Mouse (Mus musculus) heart, adult 18-20 months (tissue): ENCODE measurements around the gene Cnih4. TPM values are rescaled to one million over a fixed set of nuclear protein-coding genes. Genes with fewer than 3 reads are reported as not detected.

Experiments used
- DNase-seq, 2 experiments: peaks; one replicate each; pipeline ENCODE4 v3.0.0; 2021 to 2022; ENCODE audit warnings: mixed read lengths in 1 of 2
- long read RNA-seq, 2 experiments: library from polyadenylated mRNA; stranded (forward); transcript quantifications; one replicate each; pipeline ENCODE4 v2.0.0; 2021
- total RNA-seq, 2 experiments: library from RNA; stranded (reverse); gene quantifications; 2 replicates each; pipeline ENCODE4 v1.2.3; 2021

Gene Cnih4
- total RNA-seq: 10 to 100 TPM; 44.9 to 49.3 TPM
- long read RNA-seq, experiment 1, transcript Cnih4-204 (5 exons, 3,268 nt): major isoform, 40 of 49 reads
- long read RNA-seq, experiment 1, partial matches to known transcripts: 2 of 49 reads
- long read RNA-seq, experiment 1, other reads (novel, unspliced or antisense): 5 of 49 reads
- long read RNA-seq, experiment 2, transcript Cnih4-204 (5 exons, 3,268 nt): major isoform, 28 of 35 reads
- long read RNA-seq, experiment 2, partial matches to known transcripts: 1 of 35 reads
- long read RNA-seq, experiment 2, other reads (novel, unspliced or antisense): 5 of 35 reads

DNA sequence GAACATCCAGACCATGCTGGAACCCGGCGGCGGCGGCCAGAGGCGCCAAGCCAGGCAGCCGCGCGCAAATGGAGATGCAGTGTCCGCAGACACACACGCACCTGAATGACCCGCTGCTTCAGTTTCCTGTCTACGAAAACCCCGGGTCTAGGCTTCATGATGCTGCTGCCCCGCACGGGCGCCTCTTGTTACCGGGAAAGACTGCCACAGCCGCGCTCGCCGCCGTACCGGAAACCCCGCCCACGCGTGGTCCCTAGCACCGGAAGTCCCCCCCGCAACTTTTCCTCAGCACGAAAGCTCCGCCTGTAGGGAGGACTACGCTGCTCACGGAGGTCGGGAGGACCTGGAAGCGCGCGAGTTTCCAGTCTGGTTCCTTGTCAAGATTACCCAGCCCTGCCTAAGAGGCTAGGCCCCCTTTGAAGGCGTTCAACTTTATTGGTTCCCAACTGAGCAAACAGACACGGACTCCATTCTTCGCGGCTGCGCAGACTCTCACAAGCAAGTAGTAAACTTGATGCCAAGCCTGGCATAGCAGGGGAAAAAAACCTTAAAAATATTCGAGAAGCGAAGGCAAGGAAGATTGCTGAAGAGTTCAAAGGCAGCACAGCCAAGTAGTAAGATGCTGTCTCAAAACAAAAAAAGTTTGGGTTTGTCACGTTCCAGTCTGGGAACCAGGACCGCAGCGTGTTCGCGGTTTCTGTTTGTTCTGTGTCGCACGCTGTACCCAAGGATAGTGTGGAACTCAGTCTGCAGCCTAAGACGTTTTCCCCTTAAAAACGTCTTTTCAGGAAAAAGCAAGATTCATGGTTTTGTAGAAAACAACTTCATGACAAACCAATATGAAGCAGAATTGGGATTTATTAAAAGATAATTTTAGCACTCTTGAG, at the start of gene Cnih4, which contains the start of gene Nvl:
Gene Cnih4 (plus strand): TSS at position 744 of the 887 bp plus-strand sequence.
Gene Nvl (minus strand): TSS at position 255 of the 887 bp plus-strand sequence.
- peak; percentile 96 to 97 for DNase-seq

DNA sequence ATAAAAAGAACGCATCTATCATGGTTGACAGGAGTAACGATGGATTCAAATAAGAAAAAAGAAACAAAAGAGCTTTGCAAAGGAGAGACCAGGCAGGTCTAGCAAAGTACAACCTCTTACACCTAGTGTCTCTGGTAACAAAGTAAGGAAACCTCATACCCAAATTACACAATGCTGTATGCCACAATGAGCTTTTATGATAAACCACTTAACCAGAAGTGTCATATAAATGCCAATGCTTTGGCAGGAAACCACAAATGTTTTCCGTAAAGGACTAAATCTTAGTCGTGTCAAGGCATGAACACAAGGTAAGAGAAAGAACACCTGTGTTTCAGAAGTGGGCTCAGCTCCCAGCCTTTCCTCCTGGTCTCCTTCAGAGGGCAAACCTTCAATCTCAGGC, 27.4 kb upstream of the Cnih4 start:
- DNase-seq: no peak

DNA sequence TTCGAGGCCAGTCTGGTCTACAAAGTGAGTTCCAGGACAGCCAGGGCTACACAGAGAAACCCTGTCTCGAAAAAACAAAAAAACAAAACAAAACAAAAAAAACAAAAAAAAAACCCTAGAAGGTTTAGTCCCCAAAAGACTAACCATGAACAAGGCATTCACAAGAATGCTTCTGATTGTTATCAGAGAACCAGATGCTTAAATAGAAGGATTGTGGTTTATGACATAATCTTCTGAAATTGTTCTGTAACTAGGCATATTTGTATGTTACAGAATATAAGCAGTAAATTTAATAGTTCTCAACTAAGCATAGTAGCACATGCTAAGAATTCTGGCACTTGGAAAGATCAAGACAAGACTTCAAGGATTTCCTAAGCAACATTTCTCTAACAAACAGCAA, 20.3 kb upstream of the Cnih4 start:
- no peak for DNase-seq

DNA sequence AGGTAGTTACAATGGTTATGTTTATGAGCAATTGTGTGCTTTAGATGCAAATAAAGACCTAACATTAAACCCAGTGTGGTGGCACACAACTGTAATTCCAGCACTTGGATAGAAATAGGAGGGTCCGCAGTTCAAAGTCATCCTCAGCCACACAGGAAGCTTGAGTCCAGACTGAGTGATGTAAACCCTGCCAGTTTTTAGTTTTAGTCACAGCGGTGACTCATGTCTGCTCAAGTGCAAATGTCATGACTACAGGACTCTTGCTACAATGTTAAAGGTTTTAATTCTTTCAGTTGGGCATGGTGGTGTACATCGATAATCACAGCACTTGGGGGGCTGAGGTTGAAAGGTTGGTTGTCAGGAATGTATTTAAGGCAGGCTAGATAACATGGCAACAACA, 18.6 kb upstream of the Cnih4 start:
- no peak for DNase-seq

DNA sequence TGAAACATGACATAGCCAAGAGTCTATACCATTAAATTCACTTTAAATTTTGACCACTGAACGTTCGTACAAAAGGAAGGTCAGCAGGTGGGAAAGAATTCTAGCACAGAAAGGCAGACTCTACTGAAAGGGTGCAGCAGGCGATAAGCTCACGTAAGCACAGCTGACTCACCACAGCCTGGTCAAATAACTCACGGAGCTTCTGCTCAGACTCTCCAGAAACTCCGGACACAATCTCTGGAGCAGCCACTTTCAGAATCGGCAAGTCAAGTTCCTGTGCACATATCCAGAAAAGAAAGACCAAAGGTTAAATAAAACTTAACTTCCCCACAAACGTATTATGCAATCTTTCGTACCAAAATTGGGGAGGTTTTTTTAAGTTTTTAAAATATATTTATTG, 17.7 kb upstream of the Cnih4 start:
- no peak for DNase-seq

DNA sequence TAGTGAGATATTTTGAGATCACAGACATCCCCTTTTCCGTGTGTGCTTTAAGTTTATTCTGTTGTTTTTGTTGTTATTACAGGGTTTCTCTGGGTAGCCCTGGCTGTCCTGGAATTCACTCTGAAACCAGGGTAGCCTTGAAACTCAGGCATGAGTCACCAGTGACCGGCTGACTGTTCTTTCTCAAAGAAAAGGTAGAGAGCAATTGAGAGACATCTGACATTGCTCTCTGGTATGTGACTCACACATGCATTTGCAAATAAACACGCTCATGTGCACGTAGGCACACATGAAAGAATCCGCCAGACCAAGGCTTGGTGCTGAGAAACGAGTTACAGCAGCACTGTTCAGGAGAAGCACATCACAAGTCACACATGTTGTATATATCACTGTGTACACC, 12.6 kb upstream of the Cnih4 start:
- DNase-seq: no peak

DNA sequence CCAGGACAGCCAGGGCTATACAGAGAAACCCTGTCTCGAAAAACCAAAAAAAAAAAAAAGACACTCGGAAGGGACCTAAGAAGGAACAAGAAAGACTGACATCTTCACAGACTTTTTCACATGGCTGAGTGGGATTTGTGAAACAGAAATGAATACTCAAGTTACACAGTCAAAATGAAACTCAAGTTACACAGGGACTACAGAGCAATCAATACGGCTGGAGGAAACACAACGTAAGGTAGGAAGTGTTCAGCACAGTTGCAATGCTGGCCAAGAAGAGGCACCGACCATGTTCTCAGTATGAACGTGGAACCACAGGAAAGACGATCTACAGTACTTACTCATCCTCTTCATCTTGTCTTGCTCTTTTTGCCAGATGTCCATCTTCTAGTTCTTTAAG, 5.8 kb upstream of the Cnih4 start:
- no peak for DNase-seq

DNA sequence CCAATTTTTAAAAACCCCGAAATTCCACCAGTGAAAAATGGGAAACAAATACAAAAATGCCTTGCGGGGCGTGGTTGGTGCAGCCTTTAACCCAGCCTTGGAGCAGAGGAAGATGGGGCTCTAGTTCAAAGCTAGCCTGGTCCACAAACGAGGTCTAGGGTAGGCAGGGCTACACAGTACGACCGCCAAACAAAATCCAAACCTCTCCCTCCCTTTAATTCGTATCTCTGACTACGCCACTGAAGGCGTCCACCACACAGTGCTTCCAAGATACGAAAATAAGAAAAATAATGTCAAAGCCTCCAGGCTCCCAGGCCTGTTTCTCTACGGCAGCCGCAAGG, 914 bp upstream of the Cnih4 start:
- DNase-seq: no peak

DNA sequence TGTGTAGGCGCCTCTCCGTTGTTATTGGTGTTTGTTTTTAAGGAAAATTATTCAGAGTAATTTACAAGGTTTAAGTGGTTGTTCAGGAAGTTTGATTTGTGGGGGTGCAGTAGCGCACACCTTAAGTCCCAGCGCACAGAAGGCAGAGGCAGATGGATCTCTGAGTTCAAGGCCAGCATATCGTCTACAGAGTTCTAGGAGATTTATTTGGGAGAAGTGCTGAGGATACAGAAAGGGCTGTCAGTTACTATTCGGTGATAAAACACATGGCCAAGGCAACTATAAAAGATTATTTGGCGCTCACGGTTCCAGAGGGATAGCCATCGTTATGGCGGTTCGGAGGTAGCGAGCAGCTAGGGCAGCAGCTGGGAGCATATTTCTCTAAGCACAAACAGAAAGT, 473 bp downstream of the Cnih4 start:
- peak in 1 of 2 experiments; percentile 31 for DNase-seq

DNA sequence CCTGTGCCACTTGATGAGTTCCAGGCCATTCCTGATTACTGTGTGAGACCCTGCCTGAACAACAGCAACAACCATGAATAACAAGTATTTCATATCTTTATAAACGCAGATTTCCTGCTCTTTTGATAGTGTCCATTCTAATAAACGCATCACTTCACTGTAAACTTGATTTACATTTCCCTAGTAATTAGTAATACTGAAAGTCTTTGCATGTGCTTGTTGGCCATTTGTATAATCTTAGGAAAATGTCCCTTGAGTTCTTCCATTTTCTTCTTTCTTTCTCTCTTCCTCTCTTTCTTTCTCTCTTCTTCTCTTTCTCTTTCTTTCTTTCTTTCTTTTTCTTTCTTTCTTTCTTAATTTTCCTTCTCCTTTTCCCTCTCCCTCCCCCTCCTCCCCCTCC, 1.7 kb downstream of the Cnih4 start:
- DNase-seq: no peak

DNA sequence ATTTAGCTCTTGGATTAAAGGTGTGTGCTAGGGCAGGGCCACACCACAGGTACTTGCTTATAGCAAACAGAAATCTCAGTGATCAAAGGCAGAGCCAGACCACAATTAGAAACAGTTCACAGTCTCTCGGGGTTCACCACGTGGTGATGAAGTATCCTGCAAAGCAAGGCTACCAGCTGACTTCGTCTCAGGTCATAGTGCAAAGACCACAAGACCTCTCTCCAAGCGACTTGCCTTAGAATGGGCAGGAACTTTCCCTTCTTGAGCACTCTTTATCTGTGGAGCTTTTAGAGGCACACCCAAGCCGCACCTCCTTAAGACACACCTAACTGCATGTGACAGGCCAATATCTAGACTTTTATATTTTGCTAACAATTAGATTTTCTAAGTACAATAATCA, 4.0 kb downstream of the Cnih4 start:
- no peak for DNase-seq

DNA sequence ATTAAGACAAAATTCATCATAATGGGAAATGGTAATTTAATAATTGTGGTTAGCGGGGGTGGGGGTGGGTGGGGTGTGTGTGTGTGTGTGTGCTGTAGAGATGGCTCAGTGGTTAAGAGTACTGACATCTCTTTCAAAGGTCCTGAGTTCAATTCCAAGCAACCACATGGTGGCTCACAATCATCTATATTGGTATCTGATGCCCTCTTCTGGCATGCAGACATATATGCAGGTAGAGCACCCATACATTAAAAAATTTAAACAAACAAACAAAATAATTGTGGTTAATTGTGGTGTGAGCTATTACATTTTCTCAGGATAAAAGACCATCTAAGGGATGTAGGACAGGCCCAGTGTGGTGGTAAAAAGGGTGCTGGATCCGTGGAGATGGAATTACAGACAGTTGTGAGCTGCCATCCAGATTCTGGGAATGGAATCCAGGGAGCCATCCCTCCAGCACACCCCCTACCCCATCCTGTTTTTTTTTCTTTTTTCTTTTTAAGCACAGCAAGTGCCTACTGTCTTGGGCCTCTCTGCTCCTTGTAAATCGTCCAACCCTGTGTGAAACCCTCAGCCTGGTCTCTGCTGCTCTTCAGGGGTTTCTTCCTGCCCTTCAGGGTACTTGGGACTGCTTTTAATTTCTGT, 5.0 kb downstream of the Cnih4 start:
- DNase-seq: no peak

DNA sequence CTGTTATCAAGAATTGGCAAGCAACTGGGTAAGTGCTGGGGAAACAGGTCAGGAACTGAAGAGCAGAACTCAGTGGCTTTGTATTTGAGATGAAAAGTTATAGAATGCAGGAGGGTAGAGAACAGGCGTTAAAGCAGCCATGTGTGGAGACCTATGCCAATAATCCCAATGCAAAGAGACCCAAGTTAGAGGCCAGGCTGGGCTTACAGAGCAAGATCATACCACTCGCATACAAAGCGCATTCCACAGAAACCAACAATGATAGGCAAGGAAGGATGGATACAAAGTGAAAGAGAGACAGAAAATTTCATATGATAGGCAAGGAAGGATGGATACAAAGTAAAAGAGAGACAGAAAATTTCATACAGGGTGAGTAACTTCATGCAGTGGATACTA, 5.9 kb downstream of the Cnih4 start:
- DNase-seq: no peak

DNA sequence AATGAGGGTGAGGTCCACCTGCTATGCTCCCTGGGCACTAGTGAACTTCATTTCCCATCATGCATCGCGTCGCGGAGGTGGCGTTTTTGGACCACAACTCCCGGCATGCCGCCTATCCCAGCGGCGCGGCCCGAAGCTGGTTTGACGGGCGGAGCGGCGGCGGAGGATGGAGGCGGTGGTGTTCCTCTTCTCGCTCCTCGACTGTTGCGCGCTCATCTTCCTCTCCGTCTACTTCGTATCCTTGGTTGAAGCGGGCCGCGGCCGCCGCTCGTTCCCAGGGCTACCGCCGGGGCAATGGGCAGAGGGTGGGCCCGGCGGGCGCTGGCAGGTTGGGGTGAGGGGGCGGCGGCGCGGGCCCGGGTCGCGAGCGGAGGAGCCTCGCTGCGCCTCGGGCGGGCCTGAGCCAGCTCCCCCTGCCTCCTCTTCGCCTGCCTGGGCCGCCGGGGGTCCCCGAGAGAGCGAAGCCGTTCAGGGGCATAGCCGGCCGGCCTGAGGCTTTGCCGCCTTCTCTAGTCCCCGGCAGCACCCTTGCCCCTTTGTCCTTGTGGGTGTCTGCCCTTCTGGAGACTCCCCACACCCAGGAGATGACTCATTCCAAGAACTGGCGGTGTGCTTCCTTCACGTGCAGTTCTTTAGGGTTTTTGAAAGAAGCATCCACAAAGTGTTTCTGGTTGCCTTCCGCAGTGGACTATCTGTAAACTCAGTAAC, 6.5 kb downstream of the Cnih4 start:
- peak; percentile 93 to 96 for DNase-seq

DNA sequence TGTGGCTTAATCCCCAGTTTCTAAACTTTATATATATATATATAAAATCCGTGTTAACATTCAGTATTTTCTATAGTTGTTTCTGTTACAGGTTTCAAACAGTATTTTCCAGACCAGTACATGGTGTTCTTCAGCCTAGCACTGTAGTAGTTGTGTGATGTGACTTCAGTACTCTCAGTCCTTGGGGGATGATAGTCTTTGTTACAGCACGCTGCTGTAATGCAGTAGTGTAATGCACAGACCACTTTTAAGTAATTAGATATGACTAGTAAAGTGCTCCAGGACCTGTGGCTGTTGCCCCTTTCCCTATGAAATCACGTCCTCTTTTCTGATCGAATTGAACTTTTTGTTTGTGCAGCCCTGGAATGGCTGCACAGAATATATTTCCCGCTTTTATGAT, 7.0 kb downstream of the Cnih4 start:
- DNase-seq: no peak

DNA sequence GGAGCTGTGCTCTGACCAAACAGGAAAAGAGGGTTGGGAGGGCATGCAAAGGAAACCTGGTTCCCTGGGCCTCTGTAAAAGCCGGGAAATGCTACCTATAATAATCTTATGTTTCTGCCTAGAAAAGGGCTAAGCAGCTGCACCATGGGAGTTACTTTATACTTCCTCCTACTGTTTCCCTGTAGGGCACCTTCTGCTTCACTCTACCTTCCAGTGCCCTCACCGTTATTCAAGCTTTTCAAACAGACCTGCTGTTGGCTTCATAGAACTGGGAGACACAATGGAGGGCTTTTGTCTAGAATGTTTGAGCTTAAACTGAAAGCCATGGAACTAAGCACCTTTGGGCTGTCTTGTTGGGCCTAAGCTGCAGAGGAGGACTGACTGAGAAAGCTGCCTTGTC, 23.3 kb downstream of the Cnih4 start:
- no peak for DNase-seq

DNA sequence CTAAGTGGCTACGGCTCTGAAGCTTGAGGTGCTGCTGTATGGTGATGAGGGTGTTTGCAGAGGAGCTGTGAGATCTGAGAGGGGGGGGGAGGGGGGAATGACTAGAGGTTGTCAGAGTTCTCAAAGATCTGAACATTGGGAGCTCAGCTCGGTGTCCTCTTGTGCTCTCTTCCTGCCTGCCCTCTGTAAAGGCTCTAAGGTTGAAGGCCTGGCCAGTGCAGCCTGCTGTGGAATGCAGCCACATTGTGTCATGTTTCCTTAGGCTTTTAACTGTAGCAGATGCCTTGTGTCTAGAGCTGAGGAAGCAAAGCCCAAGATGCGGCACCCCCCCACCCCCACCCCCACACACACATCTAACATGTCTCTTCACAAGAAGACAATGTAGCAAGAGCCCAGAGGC, 23.9 kb downstream of the Cnih4 start:
- DNase-seq: no peak

DNA sequence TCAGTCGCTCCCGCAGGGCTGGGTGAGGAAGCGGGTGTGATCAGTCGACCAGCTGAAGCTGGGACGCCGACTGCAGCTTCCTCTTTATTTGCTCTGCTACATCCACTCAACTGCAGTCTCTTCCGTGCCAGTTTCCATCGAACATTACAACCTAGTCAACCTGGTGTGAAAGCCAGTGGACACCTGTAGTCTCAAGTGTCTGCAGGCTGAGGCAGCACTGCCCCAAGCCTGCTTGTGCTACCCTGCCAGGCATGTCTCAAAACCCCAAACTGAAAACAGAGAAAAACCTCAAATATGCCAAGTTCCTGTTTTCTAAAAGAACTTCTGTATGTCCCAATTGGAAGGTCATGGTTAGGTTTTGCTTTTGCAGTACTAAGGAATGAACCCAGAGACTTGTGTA, 25.7 kb downstream of the Cnih4 start:
- DNase-seq: peak in 1 of 2 experiments; percentile 24

DNA sequence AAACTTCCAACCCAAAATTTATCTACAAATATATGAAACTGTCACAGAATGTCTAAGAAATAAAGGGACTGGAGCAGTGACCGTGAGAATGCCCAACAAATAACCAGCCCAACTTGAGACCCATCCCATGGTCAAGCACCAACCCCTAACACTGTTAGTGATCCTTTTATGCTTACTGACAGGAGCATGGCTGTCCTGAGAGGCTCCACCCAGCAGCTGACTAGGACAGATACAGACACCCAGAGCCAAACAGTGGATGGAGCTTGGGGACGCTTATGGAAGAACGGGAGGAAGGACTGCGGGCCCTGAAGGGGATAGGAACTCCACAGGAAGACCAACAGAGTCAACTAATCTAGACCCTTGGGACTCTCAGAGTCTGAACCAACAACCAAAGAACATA, 44.4 kb downstream of the Cnih4 start:
- no peak for DNase-seq

DNA sequence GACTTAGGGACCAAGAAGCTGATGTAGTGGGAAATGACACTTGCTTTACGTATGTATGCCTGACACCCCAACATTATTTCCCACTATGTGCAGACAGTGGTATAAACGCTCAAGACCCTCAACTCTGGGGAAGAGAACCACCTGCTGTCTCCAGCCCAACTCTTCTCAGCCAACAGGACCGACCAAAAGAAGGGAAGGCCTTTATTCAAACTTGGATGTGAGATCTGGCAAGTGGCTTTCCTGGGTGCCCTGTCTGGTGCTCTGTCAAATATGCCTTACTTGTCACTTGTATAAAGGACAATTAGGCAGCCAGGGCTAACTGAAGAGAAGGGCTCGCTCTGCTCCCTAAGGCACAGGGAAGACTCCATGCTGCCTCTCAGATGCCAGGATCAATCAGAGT, 55.0 kb downstream of the Cnih4 start:
- no peak for DNase-seq

DNA sequence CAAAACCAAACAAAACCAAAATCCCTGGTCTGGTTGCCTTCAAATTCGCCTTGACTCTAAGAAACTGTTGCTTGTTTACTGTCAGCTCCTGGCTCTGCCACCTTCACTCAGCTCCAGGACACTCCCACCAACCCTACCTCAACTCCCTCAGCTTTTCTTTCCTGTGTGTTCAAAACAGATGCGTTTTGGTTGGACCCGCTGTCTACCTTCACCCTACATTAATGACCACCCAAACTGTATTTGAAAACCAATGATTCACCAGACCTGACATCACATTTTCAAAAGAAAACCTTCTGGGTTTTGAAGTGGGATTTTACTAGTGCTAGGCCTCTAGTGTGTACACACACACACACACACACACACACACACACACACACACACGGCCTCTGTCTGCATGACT, 65.7 kb downstream of the Cnih4 start:
- no peak for DNase-seq

DNA sequence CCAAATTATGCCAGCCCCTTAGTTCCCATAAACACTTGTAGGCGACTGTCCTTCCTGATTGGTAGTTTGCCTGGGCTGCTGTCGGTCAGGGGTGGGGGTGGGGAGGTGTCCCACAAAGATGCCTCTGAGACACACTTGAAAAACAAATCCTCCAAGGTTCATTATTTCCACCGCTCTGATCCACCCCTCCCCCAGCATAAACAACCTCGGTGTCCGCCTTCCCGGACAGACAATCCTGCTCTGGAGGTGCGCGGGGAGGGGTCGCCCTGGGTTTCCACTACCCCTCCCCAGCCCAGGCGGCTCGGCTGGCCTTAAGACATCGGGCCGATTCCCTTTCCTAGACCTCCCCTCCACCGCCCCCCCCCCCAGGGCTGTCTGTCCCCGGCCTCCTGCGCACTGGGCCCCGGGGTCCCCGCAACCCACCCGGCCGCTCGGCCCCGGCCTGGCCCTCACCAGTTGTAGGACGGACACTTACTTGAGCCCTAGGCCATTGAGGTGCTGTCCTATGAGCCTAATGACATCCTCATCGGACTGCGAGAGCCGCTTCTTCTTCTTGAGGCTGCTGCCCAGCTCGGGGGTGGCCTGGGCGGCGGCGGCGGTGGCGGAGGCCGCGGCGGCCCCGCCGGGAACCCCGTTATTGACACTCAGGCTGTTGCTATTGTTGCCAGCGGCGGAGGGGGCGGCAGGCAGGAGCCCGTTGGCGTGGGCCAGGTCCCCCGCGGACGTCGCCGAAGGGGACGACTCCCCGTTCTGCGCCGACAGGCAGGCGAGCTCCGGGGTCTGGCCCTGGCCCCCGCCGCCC, 66.3 kb downstream of the Cnih4 start:
- peak; percentile 52 to 76 for DNase-seq
